Mouse (Mus musculus) heart, adult 2 months (tissue): ENCODE measurements around the gene Pick1. TPM values are rescaled to one million over a fixed set of nuclear protein-coding genes. Genes with fewer than 3 reads are reported as not detected.

Experiments used
- DNase-seq, 2 experiments: peaks; one replicate each; pipeline ENCODE4 v3.0.0; 2021
- H3K27ac ChIP-seq: fragments of 200-600 bp; 2 replicates; pipeline ENCODE4 v1.8.1; 2022
- H3K27me3 ChIP-seq: fragments of 200-500 bp; 2 replicates; pipeline ENCODE4 v1.6.1; 2012; ENCODE audit warnings: mild to moderate bottlenecking, low read length, inconsistent platforms, mixed read lengths; ENCODE audit not compliant: control insufficient read depth, insufficient read depth
- H3K36me3 ChIP-seq: fragments of 200-500 bp; 2 replicates; pipeline ENCODE4 v1.6.1; 2012; ENCODE audit warnings: low read length, inconsistent platforms; ENCODE audit not compliant: control insufficient read depth, insufficient read depth
- H3K4me1 ChIP-seq: fragments of 200-500 bp; 2 replicates; pipeline ENCODE4 v1.6.1; 2011; ENCODE audit warnings: low read length; ENCODE audit not compliant: control insufficient read depth, insufficient read depth
- H3K4me3 ChIP-seq: fragments of 200-600 bp; 2 replicates; pipeline ENCODE4 v1.8.1; 2022
- H3K79me2 ChIP-seq: fragments of 200-500 bp; replicated peaks from 2 replicates; pipeline ENCODE4 v1.6.1; 2012; ENCODE audit warnings: mild to moderate bottlenecking, inconsistent platforms, low read length, moderate library complexity, mixed read lengths; ENCODE audit not compliant: control insufficient read depth, insufficient read depth
- H3K9ac ChIP-seq: fragments of 200-500 bp; 2 replicates; pipeline ENCODE4 v1.6.1; 2012; ENCODE audit warnings: low read depth, mild to moderate bottlenecking, control low read depth, inconsistent platforms, low read length, mixed read lengths
- CTCF ChIP-seq: fragments of 200-600 bp; IDR thresholded peaks from 2 replicates; pipeline ENCODE4 v1.8.1; 2022; ENCODE audit warnings: antibody characterized with exemption, mild to moderate bottlenecking, moderate library complexity
- EP300 ChIP-seq: fragments of 200-500 bp; IDR thresholded peaks from 2 replicates; pipeline ENCODE4 v1.6.1; 2011; ENCODE audit warnings: low read depth, low read length, control low read depth; ENCODE audit not compliant: insufficient read depth
- POLR2A ChIP-seq: fragments of 200-500 bp; IDR thresholded peaks from 2 replicates; pipeline ENCODE4 v1.6.1; 2011; ENCODE audit warnings: mild to moderate bottlenecking, low read depth, low read length, control low read depth; ENCODE audit not compliant: insufficient read depth
- WGBS: fragments of 180-500 bp; shearing (Covaris S2); methylation state at CpG from one replicate; pipeline ENCODE4 v1.1.7; 2018; 5-methylcytosine and 5-hydroxymethylcytosine counted together
- intact Hi-C: fragments of 180-260 bp; cut with DNase I; formaldehyde crosslinking; loops from one replicate; pipeline ENCODE4 v1.15.1; 2025
- polyA plus RNA-seq: library from polyadenylated mRNA; depleted of rRNA; stranded (reverse); fragments of >200 nt; gene quantifications from 2 replicates; pipeline ENCODE4 v1.2.3, GENCODE M21; 2012
- total RNA-seq, 2 experiments: library from RNA; stranded (reverse); gene quantifications; 2 replicates each; pipeline ENCODE4 v1.2.3; 2021

Pick1 gene
- total and polyA plus RNA-seq, 3 experiments: 21.3 to 27.7 (median 24.0) TPM

DNA sequence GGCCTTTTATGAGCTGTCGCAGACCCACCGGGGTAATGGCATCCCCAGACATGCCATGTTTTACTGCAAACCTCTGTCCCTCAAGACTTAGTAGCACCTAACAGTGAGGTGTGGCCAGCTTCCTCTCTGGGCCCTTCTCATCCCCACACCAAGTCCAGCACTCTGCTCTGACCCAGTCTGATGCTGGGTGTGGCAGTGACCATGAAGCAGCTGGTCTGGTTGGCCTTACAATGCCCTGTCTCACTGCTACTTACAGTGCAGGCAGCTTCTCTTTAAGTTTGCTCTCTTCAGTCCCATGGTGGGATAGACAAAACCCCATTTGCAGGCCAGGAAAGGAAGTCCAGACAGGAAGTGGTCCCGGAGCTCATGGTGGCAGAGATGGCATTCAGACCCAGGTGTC lies 16.3 kb downstream of the Pick1 start:
- 73% methylated on average over 3 of the region's 3 CpGs for WGBS
- TF ChIP-seq EP300: no peak
- TF ChIP-seq CTCF: no peak
- TF ChIP-seq POLR2A: no peak
- Histone ChIP-seq H3K36me3 (no peaks in the 10 kb centered on the region), H3K79me2 (no peaks in the 10 kb centered on the region), H3K27ac (peak overlapping the region; percentile 20; the same call in 1 of the 2 replicates), H3K4me1 (peaks cover 2% of the 10 kb centered on the region), H3K9ac (no peak overlapping the region), H3K4me3 (no peak overlapping the region), H3K27me3 (no peaks in the 10 kb centered on the region)
- intact Hi-C loops: loop anchor here (5.0 to 10.0 kb wide), 2 partner anchors 42 to 359 kb away; partner anchors contain the start of genes Baiap2l2 and Dmc1
- DNase-seq: no peak

DNA sequence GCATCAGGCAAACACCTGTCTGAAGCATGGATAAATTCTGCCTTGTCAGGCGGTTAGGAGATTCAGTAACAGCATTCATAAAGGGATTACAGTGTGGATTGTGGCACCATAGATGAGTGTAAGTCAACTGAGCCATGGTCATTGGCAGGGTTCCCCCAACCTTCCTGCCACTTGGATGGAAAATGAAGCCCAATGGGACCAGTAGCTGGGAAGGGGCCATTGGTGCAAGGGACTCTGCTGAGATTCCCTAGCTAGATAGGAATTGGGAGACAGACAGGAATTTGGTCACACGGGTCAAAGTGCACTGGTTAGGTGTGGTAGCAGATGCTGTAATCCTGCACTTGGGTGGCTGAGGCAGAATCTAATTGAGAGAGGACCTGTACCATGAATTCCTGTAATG lies 21.3 kb downstream of the Pick1 start:
- no peak overlapping the region for H3K4me3 ChIP-seq
- TF ChIP-seq CTCF (no peak), POLR2A (no peak), EP300 (no peak)

DNA sequence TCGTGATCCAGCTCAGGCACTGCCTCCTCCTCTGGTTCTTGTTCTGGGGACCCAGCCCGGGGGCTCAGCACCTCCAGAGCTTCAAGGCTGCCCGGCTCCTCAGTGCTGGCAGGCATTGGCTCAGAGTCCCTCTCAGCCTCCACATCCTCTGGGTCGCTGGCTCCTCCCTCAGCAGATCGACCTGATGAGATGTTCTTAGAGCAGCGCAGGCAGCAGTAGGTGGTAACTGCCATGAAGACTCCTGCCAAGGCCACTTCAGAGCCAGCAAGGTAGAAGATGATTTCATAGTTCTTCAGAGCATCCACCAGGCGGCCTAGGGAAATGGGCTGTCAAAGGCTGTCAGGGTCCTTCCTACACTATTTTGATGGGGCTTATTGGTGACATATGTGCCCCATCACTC lies 22.2 kb downstream of the Pick1 start:
- no peak overlapping the region for H3K27ac ChIP-seq
- H3K36me3 ChIP-seq: no peaks in the 10 kb centered on the region
- no peak overlapping the region for H3K9ac ChIP-seq
- intact Hi-C loops: no loop called here
- H3K4me1 ChIP-seq: no peaks in the 10 kb centered on the region
- H3K4me3 ChIP-seq: no peak overlapping the region
- H3K27me3 ChIP-seq: no peaks in the 10 kb centered on the region
- TF ChIP-seq POLR2A: no peak
- no peak for TF ChIP-seq EP300
- no peak for TF ChIP-seq CTCF
- no peaks in the 10 kb centered on the region for H3K79me2 ChIP-seq
- no peak for DNase-seq
- WGBS: 69% methylated on average over 7 of the region's 7 CpGs

More for the DNA sequence above, 21.3 kb downstream of the Pick1 start:
- intact Hi-C loops: no loop called here
- Histone ChIP-seq H3K4me1 (no peaks in the 10 kb centered on the region), H3K9ac (no peak overlapping the region), H3K27me3 (no peaks in the 10 kb centered on the region), H3K27ac (no peak overlapping the region), H3K36me3 (no peaks in the 10 kb centered on the region), H3K79me2 (no peaks in the 10 kb centered on the region)
- DNase-seq: no peak
- WGBS: 82% methylated on average over 2 of the region's 2 CpGs

DNA sequence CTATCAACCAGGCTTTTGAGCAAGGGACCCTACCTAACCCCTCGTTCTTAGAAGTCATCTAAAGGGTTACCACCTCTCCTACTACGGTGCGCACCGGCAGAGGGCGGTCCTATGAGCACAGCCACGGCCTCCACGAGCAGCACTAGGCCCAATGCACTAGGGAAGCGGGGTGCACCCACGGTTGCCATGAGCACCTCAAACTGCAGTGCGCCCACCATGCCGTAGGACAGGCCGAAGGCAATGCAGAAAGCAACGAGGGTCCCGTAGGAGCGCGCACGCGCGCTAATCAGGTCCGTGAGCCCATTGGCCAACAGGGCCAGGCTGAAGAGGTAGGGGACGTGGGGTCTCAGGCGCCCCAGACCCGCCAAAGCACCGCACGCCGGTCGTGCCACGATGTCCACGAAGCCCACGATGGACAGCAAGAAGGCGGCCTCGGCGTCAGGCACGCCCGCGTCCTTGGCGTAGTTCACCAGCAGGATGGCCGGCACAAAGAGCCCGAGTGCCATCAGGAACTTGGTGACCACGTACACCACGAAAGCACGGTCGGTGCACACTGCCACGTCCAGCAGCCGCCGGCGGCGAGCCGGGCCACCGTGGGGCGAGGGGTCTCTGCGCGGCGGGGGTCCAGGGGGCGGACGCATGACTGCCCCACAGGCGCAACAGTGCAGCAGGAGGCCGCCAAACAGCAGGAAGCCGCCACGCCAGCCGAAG lies 23.0 kb downstream of the Pick1 start:
- no peaks in the 10 kb centered on the region for H3K79me2 ChIP-seq
- H3K36me3 ChIP-seq: no peaks in the 10 kb centered on the region
- peak overlapping the region; percentile 64 for H3K9ac ChIP-seq
- no peaks in the 10 kb centered on the region for H3K4me1 ChIP-seq
- 3% methylated on average over 61 of the region's 61 CpGs for WGBS
- TF ChIP-seq CTCF (peak; percentile 44), EP300 (0 out of 2 replicates have a peak, but pooled peaks have one; percentile 7), POLR2A (no peak)
- peak in 1 of 2 experiments; percentile 37 for DNase-seq
- H3K27ac ChIP-seq: no peak overlapping the region
- H3K27me3 ChIP-seq: no peaks in the 10 kb centered on the region
- peak overlapping the region; percentile 35 for H3K4me3 ChIP-seq
- intact Hi-C loops: no loop called here

DNA sequence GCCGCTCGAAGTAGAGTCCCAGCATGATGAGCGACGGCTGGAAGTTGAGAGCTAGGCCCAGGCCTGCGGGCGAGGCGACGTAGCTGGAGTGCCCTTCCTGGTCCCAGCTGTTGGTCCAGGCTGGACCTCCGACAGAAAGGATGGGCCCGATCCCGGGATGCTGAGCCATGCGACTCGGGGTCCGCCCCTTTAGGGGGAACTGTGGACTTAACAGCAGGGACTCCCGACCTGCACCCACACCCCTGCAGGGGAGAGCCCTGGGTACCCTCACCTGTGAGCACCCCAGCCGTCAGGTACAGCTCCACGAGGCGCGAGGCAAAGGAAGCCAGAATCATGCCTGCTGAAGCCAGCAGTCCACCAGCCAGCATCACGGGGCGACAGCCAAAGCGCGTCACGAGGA lies 23.6 kb downstream of the Pick1 start:
- peak overlapping the region; percentile 35; the same call in 1 of the 2 replicates for H3K4me3 ChIP-seq
- H3K9ac ChIP-seq: peak overlapping the region; percentile 64
- no peak for TF ChIP-seq CTCF
- TF ChIP-seq POLR2A: no peak
- no peak for TF ChIP-seq EP300
- H3K79me2 ChIP-seq: no peaks in the 10 kb centered on the region
- no peaks in the 10 kb centered on the region for H3K27me3 ChIP-seq
- H3K4me1 ChIP-seq: no peaks in the 10 kb centered on the region
- no peaks in the 10 kb centered on the region for H3K36me3 ChIP-seq
- 35% methylated on average over 24 of the region's 24 CpGs for WGBS
- intact Hi-C loops: no loop called here
- no peak for DNase-seq
- no peak overlapping the region for H3K27ac ChIP-seq

DNA sequence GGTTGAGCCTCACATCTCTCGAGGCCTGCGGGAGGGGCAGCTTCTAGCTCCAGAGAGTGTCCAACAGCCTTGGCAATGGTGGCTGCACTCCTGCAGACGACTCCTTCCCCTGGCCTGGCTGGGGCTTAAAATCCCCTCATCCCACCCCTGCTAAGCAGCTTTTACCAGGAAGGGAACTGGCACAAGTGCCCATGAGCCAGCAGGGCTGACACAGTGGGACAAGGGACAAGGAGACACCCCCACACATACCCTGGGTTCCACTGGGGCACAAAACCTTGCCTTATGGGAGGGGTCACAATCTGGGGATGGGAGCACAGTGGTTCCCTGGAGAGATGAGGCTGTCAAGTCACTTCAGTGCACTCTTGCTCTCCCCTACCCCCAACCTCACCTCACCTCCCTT lies 25.7 kb downstream of the Pick1 start, which contains the start of gene Slc16a8:
Gene Slc16a8, minus strand, starts transcription at position 101 of the 400 bp plus-strand sequence.
- Histone ChIP-seq H3K27ac (no peak within 1 kb of the TSS), H3K9ac (no peak within 1 kb of the TSS), H3K27me3 (no peaks in the 10 kb centered on the region; the same call in 1 of the 2 replicates), H3K36me3 (no peaks in the 10 kb centered on the region), H3K4me3 (no peak within 1 kb of the TSS), H3K4me1 (no peaks in the 10 kb centered on the region), H3K79me2 (no peaks in the 10 kb centered on the region)
- 48% methylated on average over 3 of the region's 3 CpGs for WGBS
- TF ChIP-seq EP300: no peak
- no peak for TF ChIP-seq CTCF
- no peak for TF ChIP-seq POLR2A
- intact Hi-C loops: no loop called here
- no peak for DNase-seq
